Mouse (Mus musculus): ENCODE measurements around the gene Fuca1.

DNA sequence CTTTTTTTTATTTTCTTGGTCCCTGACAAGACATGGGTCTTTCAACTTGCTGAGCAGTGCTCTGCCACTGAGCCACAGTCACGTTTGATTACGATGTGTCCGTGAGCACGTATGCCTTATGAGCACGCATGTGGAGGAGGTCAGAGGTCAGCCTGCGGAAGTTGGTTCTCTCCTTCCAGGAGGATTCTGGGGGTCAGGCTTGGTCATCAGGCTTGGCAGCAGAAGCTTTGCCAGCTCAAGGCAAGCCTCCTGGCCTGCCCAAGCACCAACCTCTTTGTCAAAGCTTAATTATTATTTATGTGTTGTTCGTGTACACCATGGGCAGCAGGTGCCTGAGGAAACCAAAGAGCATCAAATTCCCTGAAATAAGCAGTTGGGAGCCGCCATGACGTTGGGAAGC, 7.8 kb downstream of the Fuca1 start:
- no peak for TF ChIP-seq CTCF (IDR thresholded peaks at IDR 0.05; ENCODE audit: insufficient read depth, low read depth, low read length)
- no peak for TF ChIP-seq POLR2A (IDR thresholded peaks at IDR 0.05; ENCODE audit: insufficient read depth, low read depth, low read length)
